Mouse (Mus musculus): ENCODE data around the gene Olfr1339.

Gene Olfr1339

DNA sequence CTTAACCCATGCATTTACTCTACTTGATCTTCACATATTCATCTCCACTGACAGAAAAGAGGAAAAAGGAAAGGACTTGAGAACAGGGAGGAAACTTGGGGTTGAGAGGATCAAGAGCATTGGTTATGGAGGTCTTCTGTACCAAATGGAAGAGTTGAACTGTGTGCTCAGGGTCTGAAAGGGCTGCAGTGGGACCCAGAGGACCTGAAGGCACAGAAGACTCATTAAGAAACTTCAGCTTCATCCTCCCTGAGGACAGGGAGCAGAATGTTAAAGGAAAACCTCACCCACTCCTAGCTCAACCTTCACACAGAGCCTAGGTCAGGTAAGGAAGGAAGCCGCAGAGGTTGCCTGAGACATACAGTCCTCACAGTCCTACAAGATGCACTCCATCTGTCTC, at the start of gene Olfr1339:
TSS of gene Olfr1339 (plus strand) at position 301 of the 400 bp plus-strand sequence.
- no peak for DNase-seq

DNA sequence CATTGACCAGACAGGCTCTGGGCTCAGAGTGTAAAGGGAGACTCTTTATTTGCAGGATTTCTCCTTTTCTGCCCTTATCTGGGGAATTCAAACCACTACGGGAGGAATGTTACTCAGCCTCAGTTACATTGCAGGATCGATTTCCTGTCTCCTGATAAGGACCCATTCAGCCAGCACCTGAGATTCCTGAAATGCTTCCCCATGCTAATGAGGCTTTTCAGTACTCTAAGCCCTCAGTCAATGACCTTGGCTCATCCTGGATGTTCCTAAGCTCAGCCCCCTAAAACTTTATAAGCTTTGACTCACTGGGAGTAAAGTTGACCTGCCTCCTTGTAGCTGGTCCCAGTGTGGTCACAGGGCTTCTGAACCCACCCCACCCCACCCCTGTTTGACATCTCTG, 44.9 kb upstream of the Olfr1339 start:
- no peak for DNase-seq

DNA sequence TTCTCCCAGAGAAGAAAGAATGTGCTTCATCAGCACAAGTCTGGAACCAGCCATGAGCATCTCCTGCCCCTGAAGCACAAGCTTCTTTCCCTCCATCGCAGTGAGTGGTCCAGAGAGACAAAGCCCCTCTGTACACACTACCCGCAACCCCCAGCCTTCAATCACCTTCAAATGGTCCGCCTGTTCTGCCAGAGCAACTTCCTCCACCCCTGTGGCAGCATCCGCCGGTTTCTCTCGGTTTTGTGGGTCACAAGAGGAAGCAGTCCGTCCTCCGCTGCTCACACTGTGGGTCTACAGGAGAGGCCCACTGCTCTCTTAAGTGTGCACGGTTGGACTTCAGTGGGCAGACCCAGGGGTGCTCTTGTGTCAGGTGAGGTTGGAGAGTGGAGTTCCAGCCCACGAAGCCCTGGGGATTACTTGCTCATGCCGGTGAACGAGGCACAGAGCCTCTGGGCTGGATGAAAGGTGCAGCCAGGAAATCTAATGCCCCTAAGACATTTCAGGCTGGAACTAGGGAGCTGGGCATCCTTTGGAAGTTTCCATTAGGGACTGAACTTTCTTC, 39.5 kb upstream of the Olfr1339 start, which contains the start of gene Olfr1342:
TSS of gene Olfr1342 (minus strand) at position 345 of the 562 bp plus-strand sequence.
- DNase-seq, result no peak

DNA sequence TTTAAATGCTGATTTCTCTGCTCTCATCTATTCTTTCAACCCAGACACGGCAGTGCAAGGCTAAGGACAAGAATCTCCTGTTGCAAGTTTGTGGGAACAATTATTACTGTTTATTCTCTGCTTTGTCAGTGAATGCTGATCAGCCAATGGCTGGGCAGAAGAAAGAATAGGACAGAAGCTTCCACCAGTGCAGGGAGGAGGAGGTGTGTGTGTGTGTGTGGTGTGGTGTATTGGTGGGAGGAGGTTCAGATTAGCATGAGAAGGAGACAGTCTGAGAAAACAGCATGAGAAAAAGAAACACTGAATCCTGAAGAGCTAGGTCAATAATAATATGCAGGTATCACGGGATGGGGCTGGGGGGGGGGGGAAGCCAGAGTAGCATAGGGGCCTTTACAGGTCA, 38.2 kb upstream of the Olfr1339 start:
- DNase-seq, result no peak

DNA sequence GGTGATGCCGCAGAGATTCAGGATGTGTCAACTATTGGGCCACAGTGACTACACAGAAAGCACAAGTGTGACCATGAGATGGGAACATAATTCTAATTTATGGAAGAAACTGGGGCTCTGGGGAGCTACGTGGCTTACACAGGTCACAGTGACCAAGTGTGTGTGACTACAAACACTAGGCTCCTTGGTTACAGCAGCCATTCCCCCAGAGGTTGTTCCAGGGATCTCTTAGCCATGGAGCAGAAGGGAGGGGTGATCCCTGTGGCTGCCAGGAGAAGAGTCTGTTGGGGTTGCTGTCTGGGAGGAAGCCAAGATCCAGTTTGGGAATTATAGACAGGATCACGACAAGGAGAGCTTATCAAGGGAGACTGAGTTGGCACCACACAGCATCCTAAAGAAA, 28.8 kb upstream of the Olfr1339 start, which contains the start of gene Olfr1341:
TSS of gene Olfr1341 (plus strand) at position 301 of the 400 bp plus-strand sequence.
- no peak for DNase-seq

DNA sequence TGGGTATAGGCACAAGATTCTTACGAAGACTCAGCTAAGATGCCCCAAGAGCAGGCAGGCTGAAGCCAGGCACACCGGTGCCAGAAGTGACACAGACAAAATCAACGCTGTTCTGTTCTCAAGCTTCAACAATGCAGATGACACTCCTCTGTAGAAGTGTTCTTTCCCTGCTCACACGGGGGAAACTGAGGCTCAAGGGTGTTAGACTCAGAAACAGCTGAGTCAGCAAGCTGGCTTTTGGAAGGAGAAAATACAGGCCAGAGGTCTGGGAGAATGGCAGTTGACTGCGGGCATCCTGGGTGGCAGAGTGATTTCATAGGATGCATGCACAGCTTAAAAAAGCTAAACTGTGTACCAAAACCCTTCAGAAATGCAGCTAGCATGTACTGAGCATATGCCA, 23.9 kb upstream of the Olfr1339 start:
- DNase-seq, result no peak

DNA sequence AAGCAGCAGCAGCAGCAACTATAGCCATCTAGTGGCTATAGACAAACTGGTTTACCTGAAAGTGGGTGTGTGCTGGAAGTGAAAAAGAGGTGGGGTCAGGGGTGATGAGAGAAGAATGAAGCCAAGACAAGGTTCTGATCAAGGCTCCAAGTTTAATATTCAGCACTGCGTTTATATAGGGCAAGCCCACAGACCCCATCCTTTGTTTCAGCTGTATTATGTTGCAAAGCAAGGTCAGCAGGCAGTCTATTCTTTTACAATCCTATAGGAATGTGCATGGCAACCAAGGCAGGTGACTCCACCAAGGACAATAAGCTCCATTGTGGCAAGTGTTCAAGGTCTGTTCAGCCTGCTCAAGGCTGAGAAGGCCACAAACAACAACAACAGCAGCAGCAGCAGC, 20.3 kb upstream of the Olfr1339 start:
- DNase-seq, result no peak

DNA sequence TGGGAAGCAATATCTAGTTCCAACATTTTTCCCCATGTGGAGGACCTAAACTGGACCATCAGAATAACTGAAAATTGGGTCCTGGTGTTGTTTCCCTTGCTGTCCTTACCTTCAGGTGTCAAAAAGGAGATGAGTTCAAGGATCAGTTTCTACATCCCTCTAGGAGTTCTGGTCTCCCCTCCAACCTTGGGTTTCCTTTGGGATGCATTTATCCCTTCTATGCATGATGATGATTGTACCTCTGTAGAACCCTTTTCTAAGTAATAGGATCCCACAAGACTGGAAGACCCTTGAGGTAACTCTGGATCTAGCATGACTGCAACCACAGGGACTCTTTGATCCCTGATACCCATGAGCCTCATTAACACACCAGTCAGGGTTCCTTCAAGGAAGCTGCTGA, 12.1 kb upstream of the Olfr1339 start, which contains the start of gene Olfr1340:
TSS of gene Olfr1340 (plus strand) at position 301 of the 400 bp plus-strand sequence.
- no peak for DNase-seq

DNA sequence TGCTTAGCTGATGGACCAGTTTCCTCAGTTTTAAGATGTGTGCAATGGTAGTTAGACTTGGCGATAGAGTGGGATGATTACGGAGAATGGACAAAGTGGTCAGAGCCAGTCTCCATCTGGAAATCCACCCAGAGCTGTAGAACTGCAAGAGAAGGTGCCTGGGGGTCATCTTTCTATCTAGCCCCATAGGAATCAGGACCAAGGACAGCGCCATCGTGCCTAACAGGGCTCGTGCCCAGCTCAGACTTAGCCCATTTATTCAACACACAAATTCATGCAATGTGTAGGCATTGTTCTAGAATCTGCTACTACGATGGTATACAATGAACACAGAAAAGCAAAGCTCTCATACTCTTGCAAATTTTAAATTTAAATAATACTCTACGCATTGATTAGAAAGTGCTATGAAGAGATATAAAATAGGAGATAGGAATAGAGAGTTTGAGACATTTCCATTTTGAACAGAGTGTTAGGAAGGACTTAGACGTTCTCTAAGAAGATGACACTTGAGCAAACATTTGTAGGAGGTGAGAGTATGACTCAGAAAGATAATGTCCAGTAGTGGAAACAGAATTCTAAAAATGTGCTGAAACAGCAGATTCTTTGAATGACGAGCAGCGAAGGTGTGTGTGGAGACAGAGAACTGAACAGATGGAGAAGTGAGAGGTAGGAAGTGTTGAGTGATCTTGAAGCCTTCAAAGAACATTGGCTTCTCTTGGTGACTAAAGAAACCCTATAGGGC, 10.1 kb upstream of the Olfr1339 start:
- no peak for DNase-seq

DNA sequence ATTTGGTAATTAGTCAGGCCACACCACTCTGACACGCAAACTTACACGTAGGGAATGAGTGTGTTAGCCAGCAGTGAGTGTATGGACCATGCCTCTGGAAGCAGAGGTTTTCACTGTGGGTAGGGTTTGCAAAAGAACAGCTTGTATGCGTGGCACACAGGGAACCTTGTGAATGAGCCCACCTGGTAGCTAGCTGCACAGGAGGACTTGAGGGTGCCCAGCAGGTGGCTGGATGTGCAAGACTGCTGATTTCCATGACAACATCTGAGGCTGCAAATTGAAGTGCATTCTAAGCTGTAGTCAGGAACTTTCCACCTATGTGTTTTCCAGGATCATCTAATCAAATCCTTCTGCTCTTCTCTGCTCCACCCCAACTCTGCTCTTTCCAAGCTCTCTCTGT, 7.6 kb downstream of the Olfr1339 start:
- no peak for DNase-seq

DNA sequence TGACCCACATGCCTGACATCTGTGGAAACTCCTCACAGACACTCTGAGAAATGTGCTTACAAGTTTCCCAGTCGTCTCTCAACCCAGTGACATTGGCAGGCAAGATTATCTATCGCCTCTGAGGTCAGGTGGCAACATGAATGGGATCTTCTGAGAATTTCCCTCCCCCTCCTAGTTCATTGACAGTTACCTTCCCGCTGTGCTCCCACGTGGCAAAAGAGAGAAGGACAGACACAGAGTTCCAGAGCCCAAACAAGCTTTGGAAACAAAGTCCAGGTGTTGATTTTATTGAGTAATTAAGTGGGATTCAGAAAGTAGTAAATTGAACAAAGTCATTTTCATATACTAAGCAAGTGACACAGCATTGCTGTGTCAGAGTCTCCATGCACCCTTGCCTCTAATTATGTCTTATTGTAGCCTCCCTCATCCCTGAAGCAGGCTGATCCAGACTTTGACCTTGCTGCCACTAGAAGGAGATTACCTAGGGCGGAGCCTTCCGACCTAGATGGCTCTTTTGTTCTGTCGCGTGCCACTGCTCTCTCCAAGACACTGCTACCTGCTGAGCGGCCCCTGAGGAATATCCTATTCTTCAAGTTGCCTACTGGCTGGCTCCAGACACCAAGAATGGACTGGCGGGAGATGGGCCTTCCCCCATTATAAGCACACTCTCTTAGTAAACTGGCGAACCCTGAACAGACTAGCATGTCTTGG, 9.2 kb downstream of the Olfr1339 start:
- DNase-seq, result peak in 1 of 2 experiments; percentile 6

DNA sequence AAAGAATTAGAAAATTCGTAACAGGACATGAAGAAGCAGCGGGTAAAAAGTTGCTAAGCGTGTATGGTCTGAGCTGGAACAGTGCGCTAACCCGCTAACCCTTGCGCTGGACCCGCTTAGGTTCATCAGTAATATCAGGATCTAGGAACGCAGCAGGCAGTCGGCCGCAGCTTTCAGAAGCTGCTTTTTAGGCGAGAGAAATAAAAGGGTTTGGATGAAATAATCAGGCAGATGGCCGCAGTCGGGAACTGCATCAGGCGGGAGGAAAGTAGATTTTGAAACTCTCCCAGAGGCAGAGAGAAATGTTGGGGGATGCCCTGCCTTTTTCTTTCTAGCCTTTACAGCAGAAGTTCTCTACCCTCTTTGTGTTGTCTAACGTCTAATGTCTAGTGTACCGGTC, 9.9 kb downstream of the Olfr1339 start:
- peak; percentile 38 to 70 for DNase-seq

DNA sequence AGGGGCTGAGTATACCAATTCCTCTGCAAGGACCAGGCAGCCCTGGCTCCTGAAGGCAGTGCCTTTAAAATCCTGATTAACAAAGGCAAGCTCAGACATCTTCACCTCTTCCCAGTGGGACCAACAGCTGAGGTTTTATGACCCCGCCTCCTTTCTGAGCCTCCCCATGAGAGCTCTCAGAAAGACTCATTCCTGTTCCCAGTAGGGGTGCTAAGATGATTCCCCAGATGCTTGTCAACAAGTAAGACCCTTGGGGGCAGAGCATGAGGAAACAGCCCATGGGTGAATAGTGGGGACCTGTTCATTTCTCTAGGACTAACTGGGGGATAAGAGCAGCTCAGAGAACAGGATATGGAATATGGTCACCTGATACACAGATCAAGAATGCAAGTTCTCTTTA, 26.7 kb downstream of the Olfr1339 start, which contains the start of gene Olfr1338:
TSS of gene Olfr1338 (minus strand) at position 101 of the 400 bp plus-strand sequence.
- DNase-seq, result no peak

DNA sequence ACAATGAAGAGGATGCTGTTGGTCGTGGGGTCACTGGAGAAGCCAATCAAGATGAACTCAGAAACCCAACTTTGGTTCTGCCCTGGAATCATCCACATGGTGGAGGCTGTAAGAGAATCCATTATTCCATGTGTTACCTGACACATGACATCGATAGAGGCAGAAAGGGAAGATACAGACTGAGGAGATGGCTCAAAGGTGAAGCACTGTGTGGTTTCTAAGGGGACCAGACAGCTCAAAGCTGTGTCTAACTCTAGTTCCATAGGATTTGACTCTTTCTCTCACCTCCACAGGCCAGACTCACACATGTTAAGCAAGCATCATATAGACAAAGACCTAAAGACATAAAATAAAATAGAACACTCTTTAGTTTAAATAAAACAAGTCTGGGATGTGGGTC, 50.5 kb downstream of the Olfr1339 start, which contains the start of gene Olfr1337:
TSS of gene Olfr1337 (minus strand) at position 101 of the 400 bp plus-strand sequence.
- DNase-seq, result no peak

All from cerebellum, postnatal 10 days (tissue).